Mouse (Mus musculus): ENCODE measurements around the gene Rab3il1. TPM values are rescaled to one million over a fixed set of nuclear protein-coding genes. Genes with fewer than 3 reads are reported as not detected.

Gene Rab3il1
- total and polyA plus RNA-seq, 3 experiments, result 1.0 to 1.4 TPM; not detected in 1

DNA sequence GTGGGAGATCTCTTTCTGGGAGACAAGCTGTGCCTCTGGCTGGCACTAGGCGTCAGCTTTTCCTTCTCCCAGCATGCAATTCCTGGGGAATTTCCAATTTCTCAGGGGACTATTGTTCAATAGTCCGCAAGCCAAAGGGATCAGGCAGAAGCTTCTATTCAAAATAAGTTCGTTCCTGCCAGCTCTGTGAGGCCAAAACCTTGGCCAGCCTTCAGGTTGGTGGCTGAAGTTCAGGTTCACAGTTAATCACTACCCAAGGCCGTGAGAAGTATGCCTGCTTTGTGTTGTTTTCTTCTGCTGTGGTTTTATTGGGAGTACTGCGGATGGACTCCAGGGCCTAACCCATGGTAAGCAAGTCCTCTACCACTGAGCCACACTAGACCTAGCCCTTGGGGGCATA is 69.7 kb downstream of the Rab3il1 start:
- no peak for DNase-seq (ENCODE audit: low read depth, low spot score)
- peaks cover under 1 to 13% of the 10 kb centered on the region in 2 experiments; a peak in 3 of 4 replicates for H3K36me3 ChIP-seq (ENCODE audit: control insufficient read depth in 1 of 2, insufficient read depth in 2 of 2, low read length in 2 of 2)

DNA sequence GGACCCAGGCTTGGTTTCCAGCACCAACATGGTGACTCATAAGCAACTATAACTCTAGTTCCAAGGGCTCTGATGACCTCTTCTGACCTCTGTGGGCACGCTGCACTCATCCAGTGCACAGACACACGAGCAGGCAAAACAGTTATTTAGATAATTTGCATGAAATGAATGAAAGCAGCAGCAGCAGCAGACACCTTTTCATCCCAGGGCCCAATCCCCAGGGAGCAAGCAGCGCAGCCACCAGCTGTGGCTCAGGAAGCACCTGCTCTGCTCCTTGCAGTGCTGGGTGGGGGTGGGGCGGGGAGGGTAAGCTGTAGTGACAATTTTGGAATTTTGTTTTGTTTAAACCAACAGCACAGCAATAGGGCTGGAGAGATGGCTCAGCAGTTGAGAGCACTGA is 70.4 kb downstream of the Rab3il1 start:
- H3K9ac ChIP-seq (ENCODE audit: control insufficient read depth, low read depth, low read length, poor library complexity, severe bottlenecking), result no peak overlapping the region
- H3K9me3 ChIP-seq (replicated peaks; ENCODE audit: insufficient read depth, low read length), result no peaks in the 10 kb centered on the region
- H3K27ac ChIP-seq (ENCODE audit: control insufficient read depth, low read depth, low read length), result no peak overlapping the region
- TF ChIP-seq ZMIZ1 (IDR thresholded peaks at IDR 0.05; ENCODE audit: low read depth, low read length), result no peak
- no peak for TF ChIP-seq MAZ (IDR thresholded peaks at IDR 0.05; ENCODE audit: low read depth, low read length)
- TF ChIP-seq POLR2AphosphoS2 (IDR thresholded peaks at IDR 0.05; ENCODE audit: low read length), result no peak
- TF ChIP-seq USF2 (IDR thresholded peaks at IDR 0.05; ENCODE audit: borderline replicate concordance in 1 of 2, insufficient read depth in 1 of 2, low read depth in 1 of 2, low read length in 2 of 2), result no peak
- no peak for TF ChIP-seq TBP (IDR thresholded peaks at IDR 0.05; ENCODE audit: low read depth, low read length)
- H3K4me3 ChIP-seq (ENCODE audit: control insufficient read depth in 1 of 2, insufficient read depth in 1 of 2, low read depth in 2 of 2, low read length in 2 of 2), result no peak overlapping the region
- no peaks in the 10 kb centered on the region for H3K4me1 ChIP-seq (ENCODE audit: control insufficient read depth in 1 of 2, insufficient read depth in 2 of 2, low read length in 2 of 2)
- no peak for DNase-seq (ENCODE audit: low read depth, low spot score)
- H3K36me3 ChIP-seq (ENCODE audit: control insufficient read depth in 1 of 2, insufficient read depth in 2 of 2, low read length in 2 of 2), result peaks cover 0 to 13% of the 10 kb centered on the region in 2 experiments; a peak in 2 of 4 replicates
- H3K27me3 ChIP-seq (ENCODE audit: control insufficient read depth in 1 of 2, insufficient read depth in 2 of 2, low read length in 2 of 2), result no peaks in the 10 kb centered on the region
- no peaks in the 10 kb centered on the region for H3K79me2 ChIP-seq (ENCODE audit: control insufficient read depth, insufficient read depth, low read length, poor library complexity)

More for the DNA sequence above, 69.7 kb downstream of the Rab3il1 start:
- Histone ChIP-seq H3K4me1 (ENCODE audit: control insufficient read depth in 1 of 2, insufficient read depth in 2 of 2, low read length in 2 of 2) (peaks cover 0 to 3% of the 10 kb centered on the region in 2 experiments; a peak in 1 of 4 replicates), H3K9ac (ENCODE audit: control insufficient read depth, low read depth, low read length, poor library complexity, severe bottlenecking) (no peak overlapping the region), H3K27ac (ENCODE audit: control insufficient read depth, low read depth, low read length) (no peak overlapping the region), H3K27me3 (ENCODE audit: control insufficient read depth in 1 of 2, insufficient read depth in 2 of 2, low read length in 2 of 2) (no peaks in the 10 kb centered on the region), H3K4me3 (ENCODE audit: control insufficient read depth in 1 of 2, insufficient read depth in 1 of 2, low read depth in 2 of 2, low read length in 2 of 2) (no peak overlapping the region), H3K9me3 (replicated peaks; ENCODE audit: insufficient read depth, low read length) (no peaks in the 10 kb centered on the region), H3K79me2 (ENCODE audit: control insufficient read depth, insufficient read depth, low read length, poor library complexity) (no peaks in the 10 kb centered on the region)
- no peak for TF ChIP-seq CTCF (IDR thresholded peaks at IDR 0.05 in 2 of 3, conservative IDR thresholded peaks at IDR 0.05 in 1 of 3; ENCODE audit: control insufficient read depth in 1 of 3, insufficient read depth in 1 of 3, low read depth in 2 of 3, low read length in 3 of 3, poor library complexity in 1 of 3, severe bottlenecking in 1 of 3)
- TF ChIP-seq MYB (IDR thresholded peaks at IDR 0.05; ENCODE audit: low read depth, low read length), result no peak
- no peak for TF ChIP-seq USF2 (IDR thresholded peaks at IDR 0.05; ENCODE audit: borderline replicate concordance in 1 of 2, insufficient read depth in 1 of 2, low read depth in 1 of 2, low read length in 2 of 2)
- TF ChIP-seq KAT2A (conservative IDR thresholded peaks at IDR 0.05; ENCODE audit: low read depth, low read length), result no peak
- TF ChIP-seq GATA1 (IDR thresholded peaks at IDR 0.05; ENCODE audit: low read depth, low read length), result no peak
- TF ChIP-seq MAZ (IDR thresholded peaks at IDR 0.05; ENCODE audit: low read depth, low read length), result no peak
- no peak for TF ChIP-seq ELF1 (IDR thresholded peaks at IDR 0.05; ENCODE audit: low read depth, low read length)
- TF ChIP-seq JUND (IDR thresholded peaks at IDR 0.05; ENCODE audit: low read depth, low read length), result no peak
- TF ChIP-seq TAL1 (IDR thresholded peaks at IDR 0.05; ENCODE audit: low read length), result no peak
- no peak for TF ChIP-seq NRF1 (IDR thresholded peaks at IDR 0.05; ENCODE audit: insufficient read depth, low read depth, low read length, poor library complexity, severe bottlenecking)
- TF ChIP-seq POLR2A (IDR thresholded peaks at IDR 0.05; ENCODE audit: control insufficient read depth in 1 of 2, insufficient read depth in 1 of 2, low read depth in 1 of 2, low read length in 2 of 2, poor library complexity in 1 of 2), result no peak
- no peak for TF ChIP-seq POLR2AphosphoS2 (IDR thresholded peaks at IDR 0.05; ENCODE audit: low read length)
- TF ChIP-seq HCFC1 (IDR thresholded peaks at IDR 0.05; ENCODE audit: low read depth, low read length), result no peak
- no peak for TF ChIP-seq BHLHE40 (IDR thresholded peaks at IDR 0.05; ENCODE audit: borderline replicate concordance, low read depth, low read length)
- TF ChIP-seq USF1 (IDR thresholded peaks at IDR 0.05; ENCODE audit: low read depth, low read length), result no peak
- no peak for TF ChIP-seq ZKSCAN1 (IDR thresholded peaks at IDR 0.05; ENCODE audit: low read depth, low read length)
- TF ChIP-seq TCF12 (IDR thresholded peaks at IDR 0.05; ENCODE audit: low read depth, low read length), result no peak

Data from MEL (cell line).